Mouse (Mus musculus) heart, embryonic 10.5 days (tissue): Measurements from ENCODE around the gene Sec14l5. TPM values are rescaled to one million over a fixed set of nuclear protein-coding genes. Genes with fewer than 3 reads are reported as not detected.
A peak's percentile ranks its signal among the peaks of the same experiment; 100 is the strongest.

Source experiments
- DNase-seq: peaks from one replicate; pipeline ENCODE4 v3.0.0-alpha.2; 2017; ENCODE audit warnings: low spot score
- H3K27ac ChIP-seq: fragments of 300-500 bp; sonication (generic); 2 replicates; pipeline ENCODE4 v1.5.1; 2016; ENCODE audit warnings: mild to moderate bottlenecking
- H3K27me3 ChIP-seq: fragments of 300-500 bp; sonication (generic); 2 replicates; pipeline ENCODE4 v1.6.1; 2016; ENCODE audit warnings: mild to moderate bottlenecking; ENCODE audit not compliant: poor library complexity, insufficient read depth, severe bottlenecking
- H3K36me3 ChIP-seq: fragments of 300-500 bp; sonication (generic); 2 replicates; pipeline ENCODE4 v1.6.1; 2016; ENCODE audit warnings: mild to moderate bottlenecking, moderate library complexity
- H3K4me1 ChIP-seq: fragments of 300-500 bp; sonication (generic); 2 replicates; pipeline ENCODE4 v1.6.1; 2016; ENCODE audit warnings: mild to moderate bottlenecking
- H3K4me3 ChIP-seq: fragments of 300-500 bp; sonication (generic); 2 replicates; pipeline ENCODE4 v1.5.1; 2016; ENCODE audit warnings: mild to moderate bottlenecking, moderate library complexity
- H3K9me3 ChIP-seq: fragments of 300-500 bp; sonication (generic); 2 replicates; pipeline ENCODE4 v1.6.1; 2016; ENCODE audit warnings: mild to moderate bottlenecking, moderate library complexity
- WGBS: fragments of 180-500 bp; shearing (Covaris S2); methylation state at CpG from one replicate; pipeline ENCODE4 v1.1.7; 2016; 5-methylcytosine and 5-hydroxymethylcytosine counted together
- polyA plus RNA-seq: library from polyadenylated mRNA; unstranded; fragments of >200 nt; fragmentation: Nextera tagmentation; extraction: Ambion mirVana; gene quantifications from 2 replicates; pipeline ENCODE4 v1.2.1, GENCODE M21; 2016

Gene Sec14l5
- polyA plus RNA-seq = not detected in 2 replicates

DNA sequence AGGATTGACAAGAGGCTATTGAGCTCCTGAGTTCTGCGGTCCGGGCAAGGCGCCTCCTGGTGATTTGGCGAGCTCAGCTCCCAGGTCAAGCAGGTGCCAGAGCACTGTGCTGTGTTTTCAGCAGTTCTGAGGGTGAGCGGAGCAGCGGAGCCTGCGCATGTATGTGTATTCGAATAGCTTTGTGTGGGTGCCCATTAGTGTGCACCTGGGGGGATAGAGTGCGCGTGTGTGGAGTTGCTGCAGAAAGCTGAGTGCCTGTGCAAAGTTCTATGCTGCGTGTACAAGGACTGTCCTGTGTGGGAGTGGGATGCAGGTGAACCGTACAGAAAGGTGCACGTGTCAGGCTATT lies at the start of gene Sec14l5:
Gene Sec14l5, plus strand, starts transcription at position 73 of the 349 bp plus-strand sequence.
- H3K9me3 ChIP-seq = no peaks in the 10 kb centered on the region
- peaks cover 27% of the 10 kb centered on the region; the same call in 1 of the 2 replicates for H3K27me3 ChIP-seq
- H3K4me1 ChIP-seq = peaks cover 14% of the 10 kb centered on the region
- no peaks in the 10 kb centered on the region for H3K36me3 ChIP-seq
- H3K4me3 ChIP-seq = peak within 1 kb of the TSS; percentile 56
- WGBS = 22% methylated on average over 13 of the region's 13 CpGs
- DNase-seq = no peak
- no peak within 1 kb of the TSS for H3K27ac ChIP-seq

- H3K4me1 ChIP-seq = no peaks in the 10 kb centered on the region
- H3K9me3 ChIP-seq = no peaks in the 10 kb centered on the region
- H3K36me3 ChIP-seq = no peaks in the 10 kb centered on the region
- peaks cover 11% of the 10 kb centered on the region; the same call in 1 of the 2 replicates for H3K27me3 ChIP-seq
- no peak for DNase-seq
- no peak overlapping the region for H3K27ac ChIP-seq
- no peak overlapping the region for H3K4me3 ChIP-seq
- 57% methylated on average over 6 of the region's 6 CpGs for WGBS
These were observed 45.9 kb upstream of the Sec14l5 start for GRCm38 (mm10) chr16:5101000-5101399.

- H3K27ac ChIP-seq = no peak overlapping the region
- no peak for DNase-seq
- H3K36me3 ChIP-seq = no peaks in the 10 kb centered on the region
- no peaks in the 10 kb centered on the region for H3K9me3 ChIP-seq
- H3K27me3 ChIP-seq = 0 out of 2 replicates have a peak, but pooled peaks cover 5% of the 10 kb centered on the region
- WGBS = 80% methylated on average over 7 of the region's 7 CpGs
- peaks cover 17% of the 10 kb centered on the region for H3K4me1 ChIP-seq
- H3K4me3 ChIP-seq = no peak overlapping the region
These were observed 37.0 kb upstream of the Sec14l5 start for GRCm38 (mm10) chr16:5109877-5110276.

GRCm38 (mm10) chr16:5111021-5111420 lies 35.9 kb upstream of the Sec14l5 start:
- no peaks in the 10 kb centered on the region for H3K36me3 ChIP-seq
- H3K27me3 ChIP-seq = peaks cover 11% of the 10 kb centered on the region; the same call in 1 of the 2 replicates
- no peaks in the 10 kb centered on the region for H3K9me3 ChIP-seq
- WGBS = 82% methylated on average over 3 of the region's 3 CpGs
- H3K4me1 ChIP-seq = peaks cover 25% of the 10 kb centered on the region
- DNase-seq = no peak
- no peak overlapping the region for H3K27ac ChIP-seq
- no peak overlapping the region for H3K4me3 ChIP-seq

- Histone ChIP-seq H3K36me3 (no peaks in the 10 kb centered on the region), H3K4me3 (no peak overlapping the region), H3K9me3 (no peaks in the 10 kb centered on the region), H3K27ac (no peak overlapping the region), H3K27me3 (peaks cover 6% of the 10 kb centered on the region; the same call in 1 of the 2 replicates), H3K4me1 (peaks cover 25% of the 10 kb centered on the region)
- WGBS = 67% methylated on average over 4 of the region's 4 CpGs
- DNase-seq = no peak
These were observed 33.8 kb upstream of the Sec14l5 start for GRCm38 (mm10) chr16:5113002-5113550.

- Histone ChIP-seq H3K36me3 (no peaks in the 10 kb centered on the region), H3K4me1 (peaks cover 25% of the 10 kb centered on the region), H3K4me3 (no peak overlapping the region), H3K27me3 (peaks cover 6% of the 10 kb centered on the region; the same call in 1 of the 2 replicates), H3K27ac (no peak overlapping the region), H3K9me3 (no peaks in the 10 kb centered on the region)
- WGBS = 61% methylated on average over 2 of the region's 2 CpGs
- no peak for DNase-seq
These were observed 33.3 kb upstream of the Sec14l5 start for GRCm38 (mm10) chr16:5113582-5113981.

GRCm38 (mm10) chr16:5119385-5119784 lies 27.5 kb upstream of the Sec14l5 start:
- no peak overlapping the region for H3K27ac ChIP-seq
- 74% methylated on average over 4 of the region's 4 CpGs for WGBS
- no peaks in the 10 kb centered on the region for H3K36me3 ChIP-seq
- no peak overlapping the region for H3K4me3 ChIP-seq
- peaks cover 41% of the 10 kb centered on the region for H3K27me3 ChIP-seq
- no peaks in the 10 kb centered on the region for H3K9me3 ChIP-seq
- H3K4me1 ChIP-seq = peaks cover 20% of the 10 kb centered on the region; the same call in 1 of the 2 replicates
- no peak for DNase-seq

GRCm38 (mm10) chr16:5119845-5120244 lies 27.1 kb upstream of the Sec14l5 start:
- 75% methylated on average over 4 of the region's 4 CpGs for WGBS
- peaks cover 20% of the 10 kb centered on the region; the same call in 1 of the 2 replicates for H3K4me1 ChIP-seq

GRCm38 (mm10) chr16:5123476-5123875 lies 23.4 kb upstream of the Sec14l5 start:
- Histone ChIP-seq H3K4me1 (peaks cover 12% of the 10 kb centered on the region; the same call in 1 of the 2 replicates), H3K36me3 (no peaks in the 10 kb centered on the region), H3K27ac (no peak overlapping the region), H3K4me3 (no peak overlapping the region), H3K9me3 (no peaks in the 10 kb centered on the region), H3K27me3 (peaks cover 58% of the 10 kb centered on the region)
- WGBS = 52% methylated on average over 6 of the region's 6 CpGs
- no peak for DNase-seq

More at GRCm38 (mm10) chr16:5119845-5120244, 27.1 kb upstream of the Sec14l5 start:
- Histone ChIP-seq H3K36me3 (no peaks in the 10 kb centered on the region), H3K27ac (no peak overlapping the region), H3K9me3 (no peaks in the 10 kb centered on the region), H3K4me3 (no peak overlapping the region), H3K27me3 (peaks cover 41% of the 10 kb centered on the region)
- DNase-seq = no peak

- H3K4me3 ChIP-seq = no peak overlapping the region
- no peaks in the 10 kb centered on the region for H3K36me3 ChIP-seq
- peaks cover 90% of the 10 kb centered on the region for H3K27me3 ChIP-seq
- WGBS = 54% methylated on average over 2 of the region's 2 CpGs
- no peak overlapping the region for H3K27ac ChIP-seq
- H3K4me1 ChIP-seq = peaks cover 20% of the 10 kb centered on the region
- H3K9me3 ChIP-seq = no peaks in the 10 kb centered on the region
- no peak for DNase-seq
These were observed 16.7 kb upstream of the Sec14l5 start for GRCm38 (mm10) chr16:5130196-5130595.

- Histone ChIP-seq H3K9me3 (no peaks in the 10 kb centered on the region), H3K4me1 (peaks cover 23% of the 10 kb centered on the region), H3K27me3 (peaks cover 93% of the 10 kb centered on the region), H3K27ac (no peak overlapping the region), H3K36me3 (no peaks in the 10 kb centered on the region), H3K4me3 (no peak overlapping the region)
- WGBS = 28% methylated on average over 4 of the region's 4 CpGs
- DNase-seq = no peak
These were observed 16.1 kb upstream of the Sec14l5 start for GRCm38 (mm10) chr16:5130766-5131165.

- peaks cover 88% of the 10 kb centered on the region for H3K27me3 ChIP-seq
- WGBS = 6% methylated on average over 25 of the region's 25 CpGs
- H3K27ac ChIP-seq = no peak overlapping the region
- H3K4me1 ChIP-seq = peaks cover 29% of the 10 kb centered on the region
- H3K9me3 ChIP-seq = no peaks in the 10 kb centered on the region
- DNase-seq = no peak
- peak overlapping the region; percentile 61 for H3K4me3 ChIP-seq
- H3K36me3 ChIP-seq = no peaks in the 10 kb centered on the region
These were observed 15.5 kb upstream of the Sec14l5 start for GRCm38 (mm10) chr16:5131251-5131922.

GRCm38 (mm10) chr16:5132401-5132801 lies 14.5 kb upstream of the Sec14l5 start, which contains the start of gene Ppl:
Ppl (minus strand) TSS chr16:5132421.
- 2% methylated on average over 39 of the region's 39 CpGs for WGBS
- H3K4me1 ChIP-seq = peaks cover 34% of the 10 kb centered on the region

More at GRCm38 (mm10) chr16:5132401-5132801, 14.5 kb upstream of the Sec14l5 start, which contains the start of gene Ppl:
- DNase-seq = no peak
- H3K27ac ChIP-seq = no peak within 1 kb of the TSS
- peaks cover 81% of the 10 kb centered on the region for H3K27me3 ChIP-seq
- H3K9me3 ChIP-seq = no peaks in the 10 kb centered on the region
- peak within 1 kb of the TSS; percentile 61 for H3K4me3 ChIP-seq
- no peaks in the 10 kb centered on the region for H3K36me3 ChIP-seq
